Mouse (Mus musculus): Measurements from ENCODE around the gene Zfp661. TPM values are rescaled to one million over a fixed set of nuclear protein-coding genes. Genes with fewer than 3 reads are reported as not detected.

The Zfp661 gene
- polyA plus RNA-seq, 1 experiment from 2014 or later, result 6.1 TPM

DNA sequence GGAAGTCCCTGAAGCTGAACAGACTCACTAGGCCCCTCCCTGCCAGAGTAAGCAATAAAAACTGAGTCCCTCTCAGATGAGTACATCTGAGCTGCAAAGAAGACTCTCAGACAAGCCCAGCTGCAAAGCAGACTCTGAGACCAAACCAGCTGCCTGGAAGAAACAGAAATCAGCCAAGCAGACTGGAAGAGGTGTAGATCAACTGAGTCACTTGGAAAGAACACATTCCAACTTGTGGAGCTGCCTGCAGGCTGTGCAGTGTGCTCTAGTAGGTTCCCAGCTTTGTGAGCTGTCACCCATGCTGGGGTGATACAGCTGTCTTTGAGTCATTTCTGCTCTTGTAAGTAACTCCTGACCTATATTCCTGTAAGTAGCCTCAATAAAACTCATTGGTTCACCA is 37.2 kb downstream of the Zfp661 start:
- Histone ChIP-seq H3K4me1 (no peaks in the 10 kb centered on the region), H3K4me3 (no peak overlapping the region), H3K36me3 (no peaks in the 10 kb centered on the region), H3K27ac (no peak overlapping the region), H3K9ac (no peak overlapping the region), H3K27me3 (peaks cover 7% of the 10 kb centered on the region; the same call in 1 of the 2 replicates), H3K4me2 (replicated peaks) (no peak overlapping the region), H3K9me3 (no peaks in the 10 kb centered on the region)
- ATAC-seq (ENCODE audit: low FRiP score, low read depth), result no peak

GRCm38 (mm10) chr2:127548342-127549074 is 38.4 kb downstream of the Zfp661 start:
- H3K27me3 ChIP-seq, result peaks cover 19% of the 10 kb centered on the region
- H3K36me3 ChIP-seq, result no peaks in the 10 kb centered on the region
- H3K27ac ChIP-seq, result no peak overlapping the region
- ATAC-seq (ENCODE audit: low FRiP score, low read depth), result no peak
- no peak overlapping the region for H3K9ac ChIP-seq
- no peak overlapping the region for H3K4me3 ChIP-seq
- no peak overlapping the region for H3K4me2 ChIP-seq (replicated peaks)
- no peaks in the 10 kb centered on the region for H3K9me3 ChIP-seq
- WGBS, result 65% methylated on average over 5 of the region's 5 CpGs
- no peaks in the 10 kb centered on the region for H3K4me1 ChIP-seq

DNA sequence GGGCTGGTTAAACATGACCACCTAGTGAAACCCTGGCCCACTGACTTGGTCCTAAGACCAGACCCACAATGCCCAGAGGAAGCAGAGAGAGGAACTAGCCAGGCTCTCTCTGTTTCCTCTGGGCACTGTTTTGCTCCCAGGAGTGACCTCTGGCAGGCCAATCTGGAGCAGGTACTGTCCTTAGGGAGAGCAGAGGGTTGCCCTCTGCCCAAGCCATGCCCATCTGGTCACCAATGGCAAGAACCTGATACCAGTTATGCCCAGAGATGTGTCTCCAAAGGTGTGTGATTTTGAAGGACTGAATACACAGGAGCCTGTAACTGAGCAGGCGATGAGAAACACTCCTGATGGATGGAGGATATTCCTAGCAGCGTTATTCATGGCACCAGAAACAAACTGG is 45.2 kb downstream of the Zfp661 start:
- no peak overlapping the region for H3K9ac ChIP-seq
- 88% methylated on average over 2 of the region's 2 CpGs for WGBS
- H3K9me3 ChIP-seq, result no peaks in the 10 kb centered on the region
- H3K4me3 ChIP-seq, result no peak overlapping the region
- no peak overlapping the region for H3K4me2 ChIP-seq (replicated peaks)
- H3K27ac ChIP-seq, result no peak overlapping the region
- H3K36me3 ChIP-seq, result no peaks in the 10 kb centered on the region
- ATAC-seq (ENCODE audit: low FRiP score, low read depth), result no peak
- H3K4me1 ChIP-seq, result no peaks in the 10 kb centered on the region
- peaks cover 83% of the 10 kb centered on the region for H3K27me3 ChIP-seq

DNA sequence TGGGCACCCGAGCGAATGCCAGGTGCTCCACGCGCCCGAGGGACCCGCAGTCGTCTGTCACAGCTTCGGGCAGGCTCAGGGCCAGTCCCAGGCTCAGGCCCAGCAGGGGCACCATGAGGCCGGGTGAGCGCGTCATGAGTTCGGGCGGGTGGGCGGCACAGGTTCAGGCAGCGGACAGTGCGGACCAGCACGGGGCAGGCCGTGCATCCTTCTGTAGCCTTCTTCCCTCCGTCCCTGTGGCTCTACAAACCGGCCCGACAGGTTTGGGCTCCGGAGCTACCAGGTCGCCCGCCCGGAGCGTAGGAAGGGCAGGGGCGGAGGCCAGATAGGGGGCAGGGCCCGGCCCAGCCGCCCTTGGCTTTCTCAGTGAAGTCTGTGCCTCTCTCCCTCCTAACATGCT is 45.7 kb downstream of the Zfp661 start, which contains the start of gene Prom2:
TSS of gene Prom2 (minus strand) at position 283 of the 400 bp plus-strand sequence.
- Histone ChIP-seq H3K9ac (0 out of 2 replicates have a peak within 1 kb of the TSS, but pooled peaks have one; percentile 39), H3K27ac (no peak within 1 kb of the TSS), H3K4me3 (peak within 1 kb of the TSS; percentile 22), H3K27me3 (peaks cover 83% of the 10 kb centered on the region), H3K4me2 (replicated peaks) (peak within 1 kb of the TSS; percentile 40), H3K4me1 (no peaks in the 10 kb centered on the region), H3K36me3 (no peaks in the 10 kb centered on the region), H3K9me3 (no peaks in the 10 kb centered on the region)
- no peak for ATAC-seq (ENCODE audit: low FRiP score, low read depth)
- WGBS, result under 1% methylated on average over 24 of the region's 29 CpGs

- no peak overlapping the region for H3K27ac ChIP-seq
- H3K4me1 ChIP-seq, result no peaks in the 10 kb centered on the region
- ATAC-seq (ENCODE audit: low FRiP score, low read depth), result no peak
- H3K9ac ChIP-seq, result no peak overlapping the region
- H3K4me2 ChIP-seq (replicated peaks), result no peak overlapping the region
- peaks cover 78% of the 10 kb centered on the region for H3K27me3 ChIP-seq
- 24% methylated on average over 4 of the region's 4 CpGs for WGBS
- no peak overlapping the region for H3K4me3 ChIP-seq
- no peaks in the 10 kb centered on the region for H3K9me3 ChIP-seq
- no peaks in the 10 kb centered on the region for H3K36me3 ChIP-seq
Measured at GRCm38 (mm10) chr2:127539494-127539893, 47.4 kb downstream of the Zfp661 start.

DNA sequence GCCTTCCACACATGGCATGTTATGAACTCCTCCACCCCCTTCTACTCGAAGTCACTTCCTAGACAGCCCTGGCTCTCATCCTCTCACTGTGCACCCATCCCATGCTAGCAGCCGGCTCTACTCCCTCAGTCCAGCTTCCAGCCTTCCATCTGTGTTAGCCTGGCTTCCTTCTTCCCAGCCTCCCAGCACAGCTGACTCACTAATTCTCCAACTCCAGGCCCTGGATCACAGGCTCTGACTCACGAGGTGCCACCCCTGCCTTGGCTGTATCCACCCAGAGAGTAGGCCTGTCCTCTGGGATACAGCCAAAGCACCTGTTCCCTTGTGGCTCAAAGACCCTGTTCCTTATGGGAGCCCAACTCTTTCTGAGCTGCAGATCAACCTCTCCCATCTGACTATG is 49.3 kb downstream of the Zfp661 start:
- H3K9me3 ChIP-seq, result no peaks in the 10 kb centered on the region

GRCm38 (mm10) chr2:127535363-127535762 is 51.5 kb downstream of the Zfp661 start:
- WGBS, result 71% methylated on average over 9 of the region's 9 CpGs
- H3K27me3 ChIP-seq, result peaks cover 37% of the 10 kb centered on the region
- no peak overlapping the region for H3K27ac ChIP-seq
- H3K4me1 ChIP-seq, result no peaks in the 10 kb centered on the region
- ATAC-seq (ENCODE audit: low FRiP score, low read depth), result no peak
- no peak overlapping the region for H3K4me3 ChIP-seq
- H3K36me3 ChIP-seq, result no peaks in the 10 kb centered on the region
- H3K9ac ChIP-seq, result no peak overlapping the region
- no peaks in the 10 kb centered on the region for H3K9me3 ChIP-seq
- H3K4me2 ChIP-seq (replicated peaks), result no peak overlapping the region

More for the DNA sequence above, 49.3 kb downstream of the Zfp661 start:
- WGBS, result 68% methylated on average over 3 of the region's 3 CpGs
- H3K27me3 ChIP-seq, result peaks cover 58% of the 10 kb centered on the region
- no peak overlapping the region for H3K9ac ChIP-seq
- H3K4me1 ChIP-seq, result no peaks in the 10 kb centered on the region
- no peak overlapping the region for H3K4me3 ChIP-seq
- no peaks in the 10 kb centered on the region for H3K36me3 ChIP-seq
- ATAC-seq (ENCODE audit: low FRiP score, low read depth), result no peak
- no peak overlapping the region for H3K4me2 ChIP-seq (replicated peaks)
- H3K27ac ChIP-seq, result no peak overlapping the region

GRCm38 (mm10) chr2:127532379-127532778 is 54.5 kb downstream of the Zfp661 start:
- ATAC-seq (ENCODE audit: low FRiP score, low read depth), result no peak
- no peaks in the 10 kb centered on the region for H3K9me3 ChIP-seq
- no peak overlapping the region for H3K4me3 ChIP-seq
- no peaks in the 10 kb centered on the region for H3K36me3 ChIP-seq
- H3K27ac ChIP-seq, result no peak overlapping the region
- peaks cover 7% of the 10 kb centered on the region for H3K27me3 ChIP-seq
- no peak overlapping the region for H3K4me2 ChIP-seq (replicated peaks)
- H3K9ac ChIP-seq, result no peak overlapping the region
- no peaks in the 10 kb centered on the region for H3K4me1 ChIP-seq
- 11% methylated on average over 9 of the region's 9 CpGs for WGBS

GRCm38 (mm10) chr2:127531592-127531991 is 55.3 kb downstream of the Zfp661 start:
- no peak overlapping the region for H3K27ac ChIP-seq
- WGBS, result 75% methylated on average over 2 of the region's 2 CpGs
- H3K4me2 ChIP-seq (replicated peaks), result no peak overlapping the region
- H3K27me3 ChIP-seq, result no peaks in the 10 kb centered on the region; the same call in 1 of the 2 replicates
- ATAC-seq (ENCODE audit: low FRiP score, low read depth), result no peak
- no peaks in the 10 kb centered on the region for H3K4me1 ChIP-seq
- H3K9ac ChIP-seq, result no peak overlapping the region
- H3K36me3 ChIP-seq, result no peaks in the 10 kb centered on the region
- no peaks in the 10 kb centered on the region for H3K9me3 ChIP-seq
- H3K4me3 ChIP-seq, result no peak overlapping the region

GRCm38 (mm10) chr2:127530418-127530817 is 56.5 kb downstream of the Zfp661 start:
- 0 out of 2 replicates have a peak, but pooled peaks cover under 1% of the 10 kb centered on the region for H3K27me3 ChIP-seq
- H3K27ac ChIP-seq, result no peak overlapping the region
- no peaks in the 10 kb centered on the region for H3K4me1 ChIP-seq
- WGBS, result 76% methylated on average over 3 of the region's 3 CpGs
- H3K9me3 ChIP-seq, result no peaks in the 10 kb centered on the region
- H3K4me3 ChIP-seq, result no peak overlapping the region
- no peak overlapping the region for H3K4me2 ChIP-seq (replicated peaks)
- H3K9ac ChIP-seq, result no peak overlapping the region
- no peak for ATAC-seq (ENCODE audit: low FRiP score, low read depth)
- H3K36me3 ChIP-seq, result no peaks in the 10 kb centered on the region

GRCm38 (mm10) chr2:127525004-127525775 is 61.7 kb downstream of the Zfp661 start:
- Histone ChIP-seq H3K4me3 (no peak overlapping the region), H3K36me3 (no peaks in the 10 kb centered on the region), H3K27ac (no peak overlapping the region), H3K4me2 (replicated peaks) (no peak overlapping the region), H3K9ac (no peak overlapping the region), H3K27me3 (0 out of 2 replicates have a peak, but pooled peaks cover 3% of the 10 kb centered on the region), H3K9me3 (no peaks in the 10 kb centered on the region), H3K4me1 (peaks cover 19% of the 10 kb centered on the region)
- WGBS, result 78% methylated on average over 3 of the region's 3 CpGs
- no peak for ATAC-seq (ENCODE audit: low FRiP score, low read depth)

All from limb, embryonic 13.5 days (tissue).